Mouse (Mus musculus) forebrain, embryonic 14.5 days (tissue): ENCODE data around the gene Sft2d2. TPM values are rescaled to one million over a fixed set of nuclear protein-coding genes. Genes with fewer than 3 reads are reported as not detected.

Experiments
- ATAC-seq: fragments of 200-750 bp; cut with Nextera tagmentation; 2 replicates; pipeline ENCODE4 v1.8.0; 2017; ENCODE audit warnings: mild to moderate bottlenecking, moderate library complexity
- DNase-seq: peaks from one replicate; pipeline ENCODE4 v3.0.0-alpha.2; 2015; ENCODE audit warnings: low spot score
- H3K27ac ChIP-seq: fragments of 300-500 bp; sonication (generic); 2 replicates; pipeline ENCODE4 v1.5.1; 2014; ENCODE audit warnings: low read depth, mild to moderate bottlenecking, control low read depth, low read length, moderate library complexity
- H3K27me3 ChIP-seq: fragments of 300-500 bp; sonication (generic); replicated peaks from 2 replicates; pipeline ENCODE4 v1.6.1; 2014; ENCODE audit warnings: low read length, control low read depth, mixed read lengths; ENCODE audit not compliant: control insufficient read depth, insufficient read depth
- H3K36me3 ChIP-seq: fragments of 300-500 bp; sonication (generic); 2 replicates; pipeline ENCODE4 v1.6.1; 2014; ENCODE audit warnings: low read length, control low read depth; ENCODE audit not compliant: control insufficient read depth, insufficient read depth
- H3K4me1 ChIP-seq: fragments of 300-500 bp; sonication (generic); 2 replicates; pipeline ENCODE4 v1.6.1; 2014; ENCODE audit warnings: antibody characterized with exemption, low read length, control low read depth; ENCODE audit not compliant: control insufficient read depth, insufficient read depth
- H3K4me2 ChIP-seq: fragments of 300-500 bp; sonication (generic); 2 replicates; pipeline ENCODE4 v1.6.1; 2014; ENCODE audit warnings: mild to moderate bottlenecking, control low read depth, low read length
- H3K4me3 ChIP-seq: fragments of 300-500 bp; sonication (generic); 2 replicates; pipeline ENCODE4 v1.5.1; 2014; ENCODE audit warnings: low read depth, low read length, control low read depth
- H3K9ac ChIP-seq: fragments of 300-500 bp; sonication (generic); 2 replicates; pipeline ENCODE4 v1.6.1; 2014; ENCODE audit warnings: mild to moderate bottlenecking, low read length, control low read depth, moderate library complexity
- H3K9me3 ChIP-seq: fragments of 300-500 bp; sonication (generic); replicated peaks from 2 replicates; pipeline ENCODE4 v1.6.1; 2016; ENCODE audit warnings: low read length, control low read depth, mixed read lengths; ENCODE audit not compliant: control insufficient read depth
- WGBS: fragments of 180-500 bp; shearing (Covaris S2); extraction: QIAGEN DNeasy Blood & Tissue Kit; methylation state at CpG from one replicate; pipeline ENCODE4 v1.1.7; 2014; 5-methylcytosine and 5-hydroxymethylcytosine counted together
- polyA plus RNA-seq: library from polyadenylated mRNA; unstranded; fragments of >200 nt; fragmentation: Nextera tagmentation; extraction: Ambion mirVana; gene quantifications from 2 replicates; pipeline ENCODE4 v1.2.1, GENCODE M21; 2014

Sft2d2 gene
- polyA plus RNA-seq, 1 experiment from 2014 or later = 7.6 TPM

DNA sequence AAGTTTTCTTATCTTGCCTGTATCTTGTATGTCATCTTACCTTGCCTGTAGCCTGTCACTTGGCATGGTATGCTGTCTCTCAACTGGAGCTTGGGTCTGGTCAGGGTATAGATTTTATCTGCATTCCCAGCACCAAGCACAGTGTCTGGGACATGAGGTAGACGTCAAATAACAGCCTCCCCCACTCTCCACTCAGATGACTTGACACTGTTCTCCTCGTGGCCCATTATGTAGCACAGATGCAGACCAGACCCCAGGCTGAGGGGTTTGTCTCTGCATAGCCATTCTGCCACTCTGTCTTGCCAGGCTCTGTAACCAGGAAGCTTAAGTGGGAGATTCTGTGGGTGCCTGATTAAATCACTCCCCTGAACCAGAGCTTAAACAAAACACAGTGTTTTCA is 11.4 kb upstream of the Sft2d2 start:
- WGBS = 50% methylated on average over 2 of the region's 2 CpGs
- H3K9me3 ChIP-seq = no peaks in the 10 kb centered on the region

DNA sequence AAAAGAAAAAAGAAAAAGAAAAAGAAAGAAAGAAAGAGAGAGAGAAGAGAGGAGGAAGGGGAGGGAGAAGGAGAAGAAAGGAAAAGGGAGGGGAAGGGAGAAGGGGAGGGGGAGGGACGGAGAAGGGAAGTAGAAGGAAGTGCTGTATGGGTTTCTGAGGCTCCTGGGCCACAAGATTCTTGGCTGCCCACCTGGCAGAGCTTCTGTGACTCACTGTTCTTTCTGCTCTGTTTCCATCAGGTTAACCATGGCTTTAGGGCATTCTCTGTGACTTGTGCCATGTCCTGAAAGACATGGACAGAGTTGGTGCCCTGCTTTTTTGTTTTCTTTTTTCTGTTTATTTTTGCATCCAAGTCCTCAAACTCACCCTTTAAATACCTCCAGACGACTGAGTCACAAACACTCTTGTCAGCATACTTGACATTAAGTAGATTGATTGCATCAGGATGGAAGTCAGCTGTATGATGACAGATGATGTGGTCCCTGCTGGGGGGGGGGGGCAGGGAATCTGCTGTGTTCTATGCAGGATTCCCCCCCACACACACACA is 9.3 kb upstream of the Sft2d2 start:
- H3K36me3 ChIP-seq = no peaks in the 10 kb centered on the region
- no peak overlapping the region for H3K4me2 ChIP-seq
- no peaks in the 10 kb centered on the region for H3K27me3 ChIP-seq
- no peak overlapping the region for H3K27ac ChIP-seq
- 62% methylated on average over 2 of the region's 2 CpGs for WGBS
- no peaks in the 10 kb centered on the region for H3K4me1 ChIP-seq
- ATAC-seq (no peak), DNase-seq (no peak)
- H3K9ac ChIP-seq = no peak overlapping the region
- H3K4me3 ChIP-seq = no peak overlapping the region
- no peaks in the 10 kb centered on the region for H3K9me3 ChIP-seq

More for the DNA sequence above, 11.4 kb upstream of the Sft2d2 start:
- ATAC-seq (no peak), DNase-seq (no peak)
- Histone ChIP-seq H3K4me1 (no peaks in the 10 kb centered on the region), H3K27me3 (no peaks in the 10 kb centered on the region), H3K4me2 (no peak overlapping the region), H3K4me3 (no peak overlapping the region), H3K27ac (no peak overlapping the region), H3K36me3 (no peaks in the 10 kb centered on the region), H3K9ac (no peak overlapping the region)

DNA sequence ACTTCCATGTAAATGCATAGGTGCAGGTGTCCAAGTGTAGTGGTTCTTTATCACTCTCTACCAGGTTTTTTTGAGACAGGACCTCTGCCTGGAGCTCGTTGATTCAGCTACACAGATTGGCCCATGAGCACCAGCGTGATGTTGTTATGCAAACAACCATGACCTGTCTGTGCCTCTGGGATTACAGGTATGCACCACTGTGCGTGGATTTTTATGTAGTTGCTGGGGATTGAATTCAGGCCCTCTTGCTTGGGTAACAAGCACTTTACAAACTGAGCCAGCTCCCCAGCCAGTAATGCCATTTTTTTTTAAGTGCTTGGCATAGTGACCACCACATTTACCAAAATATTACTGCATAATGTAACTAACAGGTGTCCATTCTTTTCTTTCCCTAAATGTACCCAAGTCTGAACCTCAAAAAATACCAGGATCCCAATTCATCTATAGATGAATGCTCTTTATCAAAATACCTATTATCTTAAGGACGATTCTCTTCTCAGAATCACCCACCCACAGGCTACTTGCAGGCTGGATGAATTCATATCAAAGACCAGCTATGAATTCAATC is 7.3 kb upstream of the Sft2d2 start:
- DNase-seq (no peak), ATAC-seq (no peak)
- 87% methylated on average over 4 of the region's 4 CpGs for WGBS
- Histone ChIP-seq H3K27ac (no peak overlapping the region), H3K4me2 (no peak overlapping the region), H3K9ac (no peak overlapping the region), H3K4me1 (no peaks in the 10 kb centered on the region), H3K4me3 (no peak overlapping the region), H3K36me3 (no peaks in the 10 kb centered on the region), H3K27me3 (no peaks in the 10 kb centered on the region), H3K9me3 (no peaks in the 10 kb centered on the region)

- H3K4me2 ChIP-seq = no peak overlapping the region
- H3K27ac ChIP-seq = no peak overlapping the region
- WGBS = 83% methylated on average over 8 of the region's 8 CpGs
- no peak overlapping the region for H3K9ac ChIP-seq
- no peak for DNase-seq
- H3K4me3 ChIP-seq = no peak overlapping the region
- H3K9me3 ChIP-seq = no peaks in the 10 kb centered on the region
- no peaks in the 10 kb centered on the region for H3K36me3 ChIP-seq
- H3K4me1 ChIP-seq = no peaks in the 10 kb centered on the region
- H3K27me3 ChIP-seq = no peaks in the 10 kb centered on the region
- no peak for ATAC-seq
Measured at GRCm38 (mm10) chr1:165200748-165201147, 6.5 kb upstream of the Sft2d2 start.

DNA sequence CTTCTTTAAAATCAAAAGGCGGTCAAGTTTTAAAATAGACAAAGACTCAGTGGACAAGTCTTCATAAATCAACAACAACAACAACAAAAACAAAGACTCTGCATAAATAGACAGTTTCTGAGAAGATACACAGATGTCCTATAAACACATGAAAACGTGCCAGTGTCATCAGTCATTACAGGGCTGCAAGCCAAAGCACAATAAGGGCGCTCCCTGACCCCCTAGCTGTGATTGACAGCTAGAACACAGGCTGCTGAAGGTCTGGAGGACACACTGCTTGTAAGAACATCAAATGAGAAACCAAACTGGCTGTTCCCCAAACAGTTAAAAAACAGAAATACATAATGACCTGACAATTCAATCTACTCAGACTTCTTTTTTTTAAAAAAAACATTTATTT is 5.4 kb upstream of the Sft2d2 start:
- Histone ChIP-seq H3K27me3 (no peaks in the 10 kb centered on the region), H3K27ac (no peak overlapping the region), H3K4me2 (no peak overlapping the region), H3K9me3 (no peaks in the 10 kb centered on the region), H3K4me3 (no peak overlapping the region), H3K4me1 (peaks cover 3% of the 10 kb centered on the region; the same call in 1 of the 2 replicates), H3K36me3 (no peaks in the 10 kb centered on the region), H3K9ac (no peak overlapping the region)
- no peak for DNase-seq
- no peak for ATAC-seq
- WGBS = 78% methylated on average over 3 of the region's 3 CpGs

DNA sequence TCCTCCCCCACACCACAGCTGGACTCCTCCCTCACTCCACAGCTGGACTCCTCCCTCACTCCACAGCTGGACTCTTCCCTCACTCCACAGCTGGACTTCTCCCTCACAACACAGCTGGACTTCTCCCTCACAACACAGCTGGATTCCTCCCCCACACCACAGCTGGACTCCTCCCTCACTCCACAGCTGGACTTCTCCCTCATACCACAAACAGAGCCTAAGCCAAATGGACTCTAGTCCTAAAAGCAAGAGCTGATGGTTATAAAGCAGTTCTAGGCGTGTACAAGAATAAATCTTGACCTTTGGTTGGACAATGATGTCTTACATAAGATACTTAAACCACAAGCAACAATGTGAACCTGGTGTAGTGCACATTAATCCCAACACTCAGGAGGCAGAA is 4.7 kb upstream of the Sft2d2 start:
- no peaks in the 10 kb centered on the region for H3K9me3 ChIP-seq
- no peak for DNase-seq
- peaks cover 4% of the 10 kb centered on the region; the same call in 1 of the 2 replicates for H3K4me1 ChIP-seq
- WGBS = 71% methylated on average over 1 of the region's 1 CpGs
- no peaks in the 10 kb centered on the region for H3K36me3 ChIP-seq
- H3K4me3 ChIP-seq = no peak overlapping the region
- no peaks in the 10 kb centered on the region for H3K27me3 ChIP-seq
- ATAC-seq = no peak
- no peak overlapping the region for H3K27ac ChIP-seq
- no peak overlapping the region for H3K9ac ChIP-seq
- H3K4me2 ChIP-seq = no peak overlapping the region

DNA sequence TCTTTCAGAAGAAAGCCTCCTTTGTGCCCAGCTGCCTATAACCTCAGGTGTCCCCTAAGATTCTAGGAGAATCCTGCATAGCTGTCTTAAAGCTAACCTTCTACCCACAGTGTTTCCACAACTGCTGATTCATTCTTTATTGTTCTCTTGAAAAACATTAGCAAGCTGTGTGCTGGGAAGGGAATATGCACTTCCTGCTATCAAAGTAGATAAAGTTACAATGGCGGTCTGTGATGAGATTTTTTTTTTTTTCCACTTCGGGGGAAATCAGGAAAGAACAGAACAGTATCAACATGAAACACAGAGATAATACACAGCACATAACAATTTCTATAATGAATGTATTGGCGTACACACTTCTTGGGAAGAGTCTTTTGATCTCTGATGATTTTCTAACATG is 3.6 kb upstream of the Sft2d2 start:
- no peak overlapping the region for H3K4me2 ChIP-seq
- no peak overlapping the region for H3K9ac ChIP-seq
- no peaks in the 10 kb centered on the region for H3K9me3 ChIP-seq
- ATAC-seq (no peak), DNase-seq (no peak)
- H3K36me3 ChIP-seq = no peaks in the 10 kb centered on the region
- H3K27me3 ChIP-seq = no peaks in the 10 kb centered on the region
- H3K4me3 ChIP-seq = no peak overlapping the region
- H3K4me1 ChIP-seq = peaks cover 8% of the 10 kb centered on the region; the same call in 1 of the 2 replicates
- 85% methylated on average over 3 of the region's 3 CpGs for WGBS
- H3K27ac ChIP-seq = no peak overlapping the region

DNA sequence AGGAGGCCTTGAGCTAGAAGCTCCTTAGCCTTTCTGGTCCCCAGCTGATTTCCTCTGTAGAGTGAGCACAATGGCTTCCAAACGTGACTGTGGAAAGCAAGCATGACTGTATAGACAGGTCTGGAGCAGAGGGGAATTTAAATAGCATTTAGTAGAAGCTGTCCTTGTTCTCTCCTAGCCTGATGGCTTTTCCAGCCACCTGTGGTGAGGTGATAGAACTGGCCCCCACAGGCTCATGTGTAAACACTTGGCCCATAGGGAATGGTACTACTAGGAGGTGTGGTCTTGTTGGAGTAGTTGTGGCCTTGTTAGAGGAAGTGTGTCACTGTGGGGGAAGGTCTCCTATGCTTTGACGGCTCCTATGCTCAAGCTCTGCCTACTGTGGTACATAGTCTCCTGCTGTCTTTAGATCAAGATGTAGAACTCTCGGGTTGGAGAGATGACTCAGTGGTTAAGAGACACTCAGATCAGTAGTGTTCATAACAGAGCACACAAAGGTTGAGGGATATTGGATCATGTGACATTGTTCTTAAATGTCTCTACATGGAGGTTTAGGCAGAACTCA is 1.2 kb upstream of the Sft2d2 start:
- no peaks in the 10 kb centered on the region for H3K36me3 ChIP-seq
- no peaks in the 10 kb centered on the region for H3K9me3 ChIP-seq
- no peak overlapping the region for H3K9ac ChIP-seq
- H3K4me2 ChIP-seq = no peak overlapping the region
- WGBS = 66% methylated on average over 3 of the region's 3 CpGs
- no peak overlapping the region for H3K27ac ChIP-seq
- peaks cover 8% of the 10 kb centered on the region; the same call in 1 of the 2 replicates for H3K4me1 ChIP-seq
- H3K4me3 ChIP-seq = no peak overlapping the region
- no peak for ATAC-seq
- no peak for DNase-seq
- no peaks in the 10 kb centered on the region for H3K27me3 ChIP-seq

DNA sequence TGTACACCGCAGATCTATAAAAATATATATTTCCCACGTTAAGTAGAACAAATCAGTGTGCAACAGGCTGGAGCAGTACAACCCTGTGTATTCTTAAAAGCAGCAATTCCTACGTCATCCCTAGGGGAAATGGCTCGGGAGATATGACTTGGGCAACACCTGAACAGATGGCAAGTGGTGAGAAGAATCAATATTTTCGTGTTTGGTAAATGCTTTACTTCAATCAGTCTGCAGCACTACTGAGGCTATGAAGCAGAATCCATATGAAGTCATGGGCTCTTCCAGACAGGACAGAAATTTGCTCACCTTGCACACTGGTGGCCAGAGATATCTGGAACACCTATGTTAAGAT is 400 bp upstream of the Sft2d2 start:
- DNase-seq (no peak), ATAC-seq (no peak; the same call in 1 of the 2 replicates)
- Histone ChIP-seq H3K27me3 (no peaks in the 10 kb centered on the region), H3K4me1 (peaks cover 8% of the 10 kb centered on the region; the same call in 1 of the 2 replicates), H3K4me2 (peak overlapping the region; percentile 93), H3K27ac (no peak overlapping the region), H3K4me3 (peak overlapping the region; percentile 62), H3K9ac (peak overlapping the region; percentile 56), H3K9me3 (no peaks in the 10 kb centered on the region), H3K36me3 (no peaks in the 10 kb centered on the region)
- 12% methylated on average over 5 of the region's 5 CpGs for whole genome bisulfite sequencing
